Mouse (Mus musculus) adrenal gland, postnatal 36 days (tissue): ENCODE measurements around the gene Pou2f2. TPM values are rescaled to one million over a fixed set of nuclear protein-coding genes. Genes with fewer than 3 reads are reported as not detected.
A peak's percentile ranks its signal among the peaks of the same experiment; 100 is the strongest.

Source experiments
- DNase-seq, 2 experiments: peaks; one replicate each; pipeline ENCODE4 v3.0.0; 2021; ENCODE audit warnings: mixed read lengths in 1 of 2
- total RNA-seq, 2 experiments: library from RNA; stranded (reverse); gene quantifications; 2 replicates each; pipeline ENCODE4 v1.2.3; 2021

Gene Pou2f2
- total RNA-seq, 2 experiments from 2014 or later = 0.86 to 1.3 TPM

- peak; percentile 80 to 82 for DNase-seq
Measured at GRCm38 (mm10) chr7:25105411-25106160, 73.9 kb downstream of the Pou2f2 start.

GRCm38 (mm10) chr7:25099581-25099980 lies 79.9 kb downstream of the Pou2f2 start:
- no peak for DNase-seq

- no peak for DNase-seq
Measured at GRCm38 (mm10) chr7:25098169-25098568, 81.4 kb downstream of the Pou2f2 start.

DNA sequence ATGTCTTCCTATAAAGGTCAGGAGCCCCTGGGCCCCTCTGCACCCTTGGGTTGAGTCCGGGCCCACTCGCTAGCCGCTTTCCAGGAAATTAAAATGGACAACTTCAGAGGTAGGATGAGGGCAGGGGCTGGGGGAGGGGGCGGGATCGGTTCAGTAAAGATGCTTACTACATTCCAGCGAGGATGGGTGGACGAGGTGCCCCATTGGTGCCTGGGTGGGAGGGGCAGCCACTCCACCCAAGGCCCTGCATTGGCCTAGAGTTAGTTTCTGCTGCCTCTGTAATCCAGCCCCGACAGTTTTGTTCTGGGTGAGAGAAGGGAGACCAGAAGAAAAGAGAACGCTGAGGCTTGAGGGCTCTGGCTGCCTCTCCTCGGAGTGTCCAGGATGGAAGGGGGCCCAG lies 89.7 kb downstream of the Pou2f2 start:
- no peak for DNase-seq

GRCm38 (mm10) chr7:25088968-25089367 lies 90.6 kb downstream of the Pou2f2 start:
- no peak for DNase-seq

DNA sequence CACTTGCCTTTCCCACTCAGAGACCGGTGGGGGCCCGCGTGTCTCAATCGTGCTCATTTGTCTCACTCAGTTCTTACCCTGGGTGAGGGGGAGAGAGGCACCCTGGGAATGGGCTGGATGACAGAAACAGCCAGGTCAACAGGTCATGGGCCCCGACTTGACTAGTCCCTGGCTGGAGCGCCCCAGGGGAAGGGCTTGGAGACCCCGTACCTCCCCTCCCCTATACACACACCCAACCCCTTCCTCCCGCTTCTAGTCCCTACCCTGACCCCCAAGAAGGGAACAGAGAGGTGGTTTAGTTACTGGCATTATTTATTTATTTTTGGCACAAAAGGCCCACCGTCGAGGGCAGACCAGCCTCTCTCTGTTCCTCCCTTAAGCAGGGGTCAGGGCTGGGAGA lies 91.0 kb downstream of the Pou2f2 start:
- no peak for DNase-seq

GRCm38 (mm10) chr7:25087972-25088371 lies 91.6 kb downstream of the Pou2f2 start:
- no peak for DNase-seq

DNA sequence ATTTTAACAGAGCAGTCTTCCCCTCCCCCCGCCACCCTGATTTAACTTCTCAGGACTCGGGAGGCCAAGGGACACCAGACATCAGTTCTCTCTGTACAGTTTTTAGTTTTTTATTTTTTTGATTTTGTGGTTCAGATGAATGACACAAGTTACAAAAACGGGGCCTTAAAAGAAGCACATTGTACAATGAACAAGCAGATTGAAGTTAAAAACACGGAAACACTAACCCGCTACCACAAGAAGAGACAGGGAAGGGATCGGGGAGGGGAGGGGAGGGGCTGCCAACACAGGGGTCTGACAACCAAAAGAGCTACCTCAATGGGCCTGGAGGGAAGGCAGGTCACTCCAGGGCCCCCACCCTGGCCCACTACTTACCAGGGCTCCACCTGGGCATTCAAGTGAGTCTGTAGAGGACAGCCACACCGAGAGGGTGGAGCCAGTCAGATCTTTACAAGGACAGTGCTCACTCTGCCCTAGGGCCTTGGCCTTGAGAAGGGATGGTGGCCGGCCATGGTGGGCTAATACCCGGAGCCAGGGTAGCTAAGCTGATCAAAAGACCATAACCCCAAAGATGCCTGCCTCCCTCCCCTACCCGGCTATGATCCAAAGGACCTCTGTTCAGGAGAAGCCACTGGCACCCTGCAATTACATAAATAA lies 92.1 kb downstream of the Pou2f2 start:
- peak; percentile 34 to 57 for DNase-seq

GRCm38 (mm10) chr7:25086656-25087055 lies 92.9 kb downstream of the Pou2f2 start:
- no peak for DNase-seq

DNA sequence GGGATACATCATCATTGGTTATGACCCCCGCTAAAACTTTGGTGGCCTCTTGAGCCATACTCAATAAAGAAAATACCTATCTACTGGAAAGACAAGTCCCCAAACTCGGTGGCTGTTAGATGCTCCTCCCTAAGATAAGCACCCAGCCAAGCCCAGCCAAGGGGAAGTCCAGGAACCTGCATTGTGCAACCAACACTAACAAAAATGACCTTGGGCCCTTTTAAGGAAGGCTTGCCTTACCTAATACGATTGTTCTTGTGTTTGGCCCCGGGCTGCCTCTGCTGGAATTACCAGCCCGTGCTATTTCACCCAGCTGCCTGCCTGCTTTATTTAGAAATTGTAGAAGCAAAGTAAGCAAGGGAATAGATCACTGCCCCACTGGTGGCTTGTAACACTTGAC lies 94.9 kb downstream of the Pou2f2 start:
- DNase-seq = peak in 1 of 2 experiments; percentile 30

DNA sequence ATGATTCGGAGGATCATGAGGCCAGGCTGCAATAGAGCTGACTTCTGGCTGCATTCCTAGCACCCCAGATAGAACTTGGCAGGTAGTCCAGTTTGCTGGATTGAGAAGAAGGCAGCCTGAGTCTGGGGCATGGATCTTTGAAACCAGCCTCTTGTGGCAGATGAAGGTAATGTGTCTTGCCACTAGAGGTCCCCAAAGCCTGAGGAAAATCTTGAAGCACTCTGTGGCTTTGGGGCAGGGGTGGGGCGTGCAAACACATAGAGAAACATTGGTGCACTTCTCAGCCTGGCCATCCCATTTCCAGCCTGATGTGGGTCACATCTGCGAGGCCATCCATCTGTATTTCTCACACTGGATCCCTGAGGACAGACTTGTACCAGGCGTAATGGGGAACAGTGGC lies 97.0 kb downstream of the Pou2f2 start:
- DNase-seq = peak; percentile 46 to 67

DNA sequence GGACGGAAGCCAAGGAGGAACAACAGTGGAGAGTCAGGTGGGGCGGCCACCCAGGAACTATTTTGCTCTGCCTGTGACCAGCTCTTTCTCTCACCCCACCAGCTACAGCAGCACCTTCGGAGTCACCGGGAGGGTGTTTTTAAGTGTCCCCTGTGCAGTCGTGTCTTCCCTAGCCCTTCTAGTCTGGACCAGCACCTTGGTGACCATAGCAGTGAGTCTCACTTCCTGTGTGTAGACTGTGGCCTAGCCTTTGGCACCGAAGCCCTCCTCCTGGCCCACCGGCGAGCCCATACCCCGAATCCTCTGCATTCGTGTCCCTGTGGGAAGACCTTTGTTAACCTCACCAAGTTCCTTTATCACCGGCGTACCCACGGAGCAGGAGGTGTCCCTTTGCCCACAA lies 99.1 kb downstream of the Pou2f2 start:
- DNase-seq = no peak

- peak in 1 of 2 experiments; percentile 40 for DNase-seq
Measured at GRCm38 (mm10) chr7:25079496-25080026, 100.0 kb downstream of the Pou2f2 start.

DNA sequence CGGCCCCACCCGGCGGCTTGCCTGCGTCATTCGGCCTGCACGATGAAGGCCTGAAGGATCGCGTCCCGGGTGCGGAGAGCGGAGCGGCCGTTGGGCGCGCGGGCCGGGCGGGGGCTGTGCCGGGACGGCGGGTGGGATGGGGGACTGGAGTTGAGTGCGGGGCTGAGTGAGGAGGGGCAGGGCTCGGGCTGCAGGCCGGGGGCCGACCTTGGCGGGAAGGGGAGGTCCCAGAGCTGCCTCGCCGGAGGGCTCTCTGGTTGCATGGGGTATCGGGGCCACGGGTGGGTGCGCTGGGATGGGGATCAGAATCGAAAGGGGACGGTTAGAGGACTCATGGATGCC lies 102.1 kb downstream of the Pou2f2 start:
- DNase-seq = no peak

DNA sequence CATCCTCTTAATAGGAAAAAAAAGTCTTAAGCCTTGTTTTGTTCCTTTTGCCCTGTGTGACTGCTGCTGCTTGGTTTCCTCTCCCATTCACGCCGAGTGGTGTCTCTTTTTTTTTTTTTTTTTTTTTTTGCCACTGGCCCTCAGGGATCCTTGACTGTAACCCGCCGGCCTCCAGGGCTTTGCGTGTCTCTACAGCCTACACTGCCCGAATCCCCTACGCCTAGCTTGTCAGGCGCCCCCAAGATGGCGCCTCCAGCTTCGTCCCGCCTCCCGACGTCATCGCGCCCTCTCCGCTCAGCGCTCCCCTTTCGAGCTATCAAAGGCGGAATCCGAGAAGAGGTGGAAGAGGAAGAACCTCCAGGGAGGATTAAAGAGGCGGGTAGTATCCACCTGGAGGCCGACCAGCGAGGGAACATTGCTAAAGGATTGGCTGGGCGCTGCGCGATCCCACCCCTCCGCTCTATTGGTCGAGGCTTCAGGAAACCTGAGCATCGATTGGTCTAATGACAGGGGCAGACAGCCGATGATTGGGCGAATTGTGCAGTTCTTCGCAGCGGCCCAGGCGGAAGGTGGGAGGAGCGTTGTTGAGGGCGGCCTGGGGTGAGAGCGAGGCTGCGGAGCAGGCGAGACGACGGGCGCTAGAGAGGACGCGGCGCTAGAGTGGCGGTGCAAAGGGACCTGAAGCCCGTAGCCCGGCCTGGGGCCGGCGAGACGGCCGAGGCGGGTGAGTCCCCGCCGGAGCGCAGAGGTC lies 102.7 kb downstream of the Pou2f2 start:
- peak; percentile 97 for DNase-seq

DNA sequence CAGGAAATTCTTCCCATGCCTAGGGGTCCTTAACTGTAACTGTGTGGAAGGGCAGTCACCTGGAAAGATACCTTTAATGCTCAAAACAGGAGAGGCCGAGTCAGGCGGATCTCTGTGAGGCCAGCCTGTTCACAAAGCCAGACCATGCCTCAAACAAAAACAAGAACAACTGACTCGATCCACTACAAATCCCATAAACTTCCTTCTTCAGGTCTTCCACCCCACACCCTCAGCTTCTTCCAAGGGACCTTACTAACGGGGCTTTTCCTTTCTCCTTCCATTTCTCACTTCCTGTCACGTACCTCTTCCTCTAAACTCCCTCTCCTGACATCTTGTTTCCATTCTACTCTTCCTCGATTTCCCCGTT lies 103.2 kb downstream of the Pou2f2 start:
- no peak for DNase-seq

GRCm38 (mm10) chr7:25073924-25074323 lies 105.6 kb downstream of the Pou2f2 start:
- no peak for DNase-seq

GRCm38 (mm10) chr7:25072716-25073390 lies 106.7 kb downstream of the Pou2f2 start:
- peak; percentile 37 to 61 for DNase-seq

DNA sequence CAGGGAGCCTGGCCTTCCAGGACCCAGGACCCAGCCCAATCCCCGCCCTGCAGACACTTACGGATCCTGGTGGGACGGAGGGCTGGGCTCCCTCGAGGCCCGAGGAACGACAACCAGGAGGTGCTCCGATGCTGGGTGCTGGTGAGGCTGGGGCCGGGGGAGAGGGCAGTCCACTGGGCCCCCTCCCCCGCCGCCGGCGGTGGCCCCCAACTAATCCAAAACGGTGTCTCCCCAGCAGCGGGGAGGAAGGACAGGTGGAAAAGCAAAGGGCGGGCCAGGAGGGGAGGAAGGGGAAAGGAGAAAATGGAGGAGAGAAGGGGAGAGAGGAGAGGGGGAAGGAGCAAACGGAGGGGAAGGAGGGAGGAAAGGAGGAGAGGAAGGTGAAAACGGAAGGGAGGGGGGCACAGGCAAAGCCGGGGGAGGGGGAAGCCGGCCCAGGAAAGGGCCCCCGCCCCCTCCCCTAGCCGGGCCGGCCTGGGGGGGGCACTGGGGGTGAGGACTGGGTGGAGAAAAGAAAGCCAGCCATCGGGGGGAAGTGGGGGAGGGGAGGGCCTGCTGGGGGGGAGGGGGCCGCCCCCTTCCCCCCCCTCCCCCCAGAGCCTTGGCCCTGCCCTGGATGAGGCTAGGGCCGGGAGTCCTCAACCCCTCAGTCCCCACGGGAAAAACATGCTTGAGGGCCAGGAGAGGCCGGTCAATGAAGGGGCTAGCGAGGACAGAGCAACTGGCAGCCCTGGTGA lies 107.4 kb downstream of the Pou2f2 start, which contains the start of the genes Grik5 and Zfp574:
Grik5 (minus strand) TSS at position 368 of the 737 bp plus-strand sequence.
Zfp574 (plus strand) TSS at position 589 of the 737 bp plus-strand sequence.
- DNase-seq = peak in 1 of 2 experiments; percentile 44

DNA sequence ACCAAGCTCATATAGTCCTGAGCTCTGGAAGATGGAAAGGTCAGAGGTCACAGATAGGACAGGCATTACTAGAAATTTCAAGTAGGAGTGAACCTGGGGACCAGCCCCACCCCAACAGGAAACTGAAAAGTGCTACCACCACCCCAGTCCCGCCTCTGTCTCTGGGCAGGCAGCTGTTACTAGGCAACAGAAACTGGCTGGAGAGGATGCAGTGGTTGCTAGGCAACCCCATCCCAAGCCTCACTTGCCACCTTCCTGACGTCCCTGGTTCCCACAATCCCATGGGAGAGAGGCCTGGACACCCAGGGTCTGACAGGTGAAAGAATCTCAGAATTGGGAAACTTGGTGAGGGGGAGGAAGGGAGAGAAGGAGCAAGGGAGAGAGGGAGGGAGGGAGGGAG lies 110.8 kb downstream of the Pou2f2 start:
- DNase-seq = no peak

DNA sequence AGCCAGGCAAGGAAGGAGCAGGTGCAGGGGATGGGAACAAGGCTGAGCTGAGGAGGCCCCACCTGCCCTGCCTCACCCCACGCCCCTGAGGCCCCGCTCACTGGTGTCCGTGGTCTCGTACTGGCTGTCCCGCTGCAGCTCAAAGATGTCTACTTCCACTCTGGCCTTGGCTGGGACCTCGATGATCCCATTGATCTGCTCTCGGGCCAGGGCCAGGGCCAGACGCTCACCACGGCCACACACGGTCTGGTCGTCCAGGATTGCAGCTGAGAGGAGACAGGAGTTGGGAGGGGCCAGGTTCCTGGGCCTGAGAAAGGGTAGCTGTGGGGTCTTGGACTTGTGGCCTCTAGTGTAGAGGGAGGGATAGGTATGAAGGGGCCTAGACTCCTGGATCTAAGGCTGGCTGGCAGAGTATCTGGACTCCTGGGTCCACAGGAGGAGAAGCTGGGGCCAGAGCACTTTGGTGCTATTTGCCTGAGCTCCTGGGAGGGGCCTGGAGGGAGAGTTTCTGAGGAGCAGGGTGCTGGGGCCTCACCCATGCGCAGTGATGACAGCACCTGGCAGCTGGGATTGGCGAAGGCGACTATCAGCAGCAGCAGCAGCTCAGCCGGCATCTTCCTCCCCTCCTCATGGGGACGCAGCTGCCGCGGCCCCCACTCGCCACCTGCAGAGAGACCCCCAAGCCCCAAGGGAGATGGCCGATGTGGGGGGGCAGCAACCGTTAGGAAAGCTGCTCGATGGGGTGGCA lies 111.4 kb downstream of the Pou2f2 start:
- peak; percentile 37 to 68 for DNase-seq
